Mouse (Mus musculus): Measurements from ENCODE around the gene Bag3. TPM values are rescaled to one million over a fixed set of nuclear protein-coding genes. Genes with fewer than 3 reads are reported as not detected.

Gene Bag3
- polyA plus RNA-seq, 1 experiment from 2014 or later: 11.5 TPM

DNA sequence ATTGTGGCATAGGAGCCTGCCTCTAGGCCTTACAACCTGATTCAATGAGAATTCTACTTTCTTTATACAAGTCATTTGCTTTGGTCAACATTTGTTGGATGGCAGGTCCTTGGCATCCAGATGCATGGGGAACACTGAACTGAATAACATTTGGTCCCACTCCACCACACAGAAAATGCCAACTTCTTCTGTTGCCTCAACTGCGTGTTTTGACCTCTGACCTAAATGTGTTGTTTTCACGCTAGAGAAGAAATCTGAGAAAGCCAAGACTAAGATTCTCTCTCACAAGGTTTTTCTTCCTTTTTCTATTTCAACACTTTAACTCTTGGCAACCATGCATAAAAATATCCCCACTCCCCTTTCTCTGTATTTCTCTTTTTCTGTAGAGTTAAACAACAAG is 52.4 kb downstream of the Bag3 start:
- Histone ChIP-seq H3K36me3 (replicated peaks) (no peaks in the 10 kb centered on the region), H3K27me3 (replicated peaks; ENCODE audit: low read depth, poor library complexity, severe bottlenecking) (no peaks in the 10 kb centered on the region), H3K9me3 (no peaks in the 10 kb centered on the region), H3K4me1 (peaks cover 36% of the 10 kb centered on the region), H3K4me3 (no peak overlapping the region), H3K27ac (replicated peaks) (no peak overlapping the region)
- no peak for DNase-seq (ENCODE audit: low spot score)
- 45% methylated on average over 2 of the region's 2 CpGs for WGBS

DNA sequence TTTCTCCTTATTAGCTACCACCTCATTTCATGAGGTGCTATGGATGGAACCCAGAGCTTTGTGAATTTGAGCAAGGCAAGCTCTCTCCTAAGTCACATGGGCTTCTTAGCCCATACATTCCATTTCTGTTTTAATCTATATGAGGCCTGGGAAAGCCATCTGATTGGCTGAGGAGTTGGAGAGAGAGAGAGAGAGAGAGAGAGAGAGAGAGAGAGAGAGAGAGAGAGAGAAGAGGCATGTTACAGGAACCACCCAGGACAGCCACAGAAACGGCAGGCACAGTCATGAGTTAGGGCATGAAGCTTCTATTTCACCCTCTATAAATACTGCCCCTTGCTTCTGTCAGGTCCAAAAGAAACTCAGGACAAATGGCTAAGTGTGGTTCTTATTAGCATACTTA is 54.2 kb downstream of the Bag3 start:
- Histone ChIP-seq H3K9me3 (no peaks in the 10 kb centered on the region), H3K4me1 (peaks cover 36% of the 10 kb centered on the region), H3K27me3 (replicated peaks; ENCODE audit: low read depth, poor library complexity, severe bottlenecking) (no peaks in the 10 kb centered on the region), H3K27ac (replicated peaks) (no peak overlapping the region), H3K36me3 (replicated peaks) (no peaks in the 10 kb centered on the region), H3K4me3 (no peak overlapping the region)
- 59% methylated on average over 1 of the region's 1 CpGs for WGBS
- DNase-seq (ENCODE audit: low spot score): no peak

DNA sequence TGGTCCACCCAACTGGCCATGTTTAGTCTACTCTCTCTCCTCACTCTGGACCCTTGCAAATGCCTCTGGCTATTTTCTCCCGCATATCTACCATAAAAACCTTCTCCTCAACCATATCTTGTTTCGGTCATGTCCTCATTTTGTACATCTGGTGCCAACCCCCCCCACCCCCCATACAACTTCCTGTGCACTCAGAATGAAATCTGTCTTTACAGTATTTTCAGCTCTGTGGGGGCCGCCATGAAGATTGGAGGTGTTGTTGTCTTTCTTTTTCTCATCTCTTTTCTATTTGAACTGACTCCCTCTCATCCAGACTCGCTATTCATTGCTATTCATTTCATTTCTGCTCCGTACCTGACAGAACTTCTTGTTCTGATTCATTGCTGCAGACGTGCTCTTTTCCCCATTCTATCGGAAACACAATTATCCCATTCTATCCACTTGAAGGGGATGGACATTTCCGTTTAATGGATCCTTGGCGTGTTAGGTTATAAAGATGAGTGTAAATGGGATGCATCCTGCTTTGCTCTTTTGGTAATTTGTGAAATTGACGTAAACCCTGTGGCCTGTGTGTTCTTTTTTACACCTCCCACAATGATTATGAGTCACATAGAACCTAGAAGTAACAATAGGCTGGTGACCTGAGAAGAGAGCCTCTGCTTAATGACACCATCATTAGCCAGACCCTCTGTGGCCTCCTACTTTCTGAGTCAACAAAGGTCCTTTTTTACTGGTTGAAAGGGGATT is 55.0 kb downstream of the Bag3 start:
- 69% methylated on average over 10 of the region's 10 CpGs for WGBS
- Histone ChIP-seq H3K4me1 (peaks cover 32% of the 10 kb centered on the region), H3K36me3 (replicated peaks) (no peaks in the 10 kb centered on the region), H3K27ac (replicated peaks) (no peak overlapping the region), H3K9me3 (no peaks in the 10 kb centered on the region), H3K4me3 (no peak overlapping the region), H3K27me3 (replicated peaks; ENCODE audit: low read depth, poor library complexity, severe bottlenecking) (no peaks in the 10 kb centered on the region)
- no peak for DNase-seq (ENCODE audit: low spot score)

DNA sequence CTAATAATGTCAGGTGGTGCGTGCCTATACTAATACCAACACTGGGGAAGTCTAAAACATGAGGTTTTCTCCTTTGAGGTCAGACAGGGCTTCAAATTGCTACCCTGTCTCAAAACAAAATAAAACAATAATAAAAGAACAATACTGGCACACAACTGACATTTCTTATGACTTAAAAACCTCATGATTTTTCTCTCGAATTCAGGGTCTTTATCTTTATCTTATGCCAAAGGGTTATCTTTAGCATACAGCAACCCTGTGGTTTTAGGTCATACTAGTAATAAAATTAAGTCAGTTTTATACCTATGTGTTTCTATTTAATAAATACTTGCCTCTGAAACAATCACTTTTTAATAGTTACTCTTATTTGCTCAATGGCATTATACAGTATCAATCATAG is 56.0 kb downstream of the Bag3 start:
- WGBS: 82% methylated on average over 2 of the region's 2 CpGs
- Histone ChIP-seq H3K27me3 (replicated peaks; ENCODE audit: low read depth, poor library complexity, severe bottlenecking) (no peaks in the 10 kb centered on the region), H3K27ac (replicated peaks) (no peak overlapping the region), H3K4me1 (peaks cover 26% of the 10 kb centered on the region), H3K9me3 (no peaks in the 10 kb centered on the region), H3K4me3 (no peak overlapping the region), H3K36me3 (replicated peaks) (no peaks in the 10 kb centered on the region)
- no peak for DNase-seq (ENCODE audit: low spot score)

DNA sequence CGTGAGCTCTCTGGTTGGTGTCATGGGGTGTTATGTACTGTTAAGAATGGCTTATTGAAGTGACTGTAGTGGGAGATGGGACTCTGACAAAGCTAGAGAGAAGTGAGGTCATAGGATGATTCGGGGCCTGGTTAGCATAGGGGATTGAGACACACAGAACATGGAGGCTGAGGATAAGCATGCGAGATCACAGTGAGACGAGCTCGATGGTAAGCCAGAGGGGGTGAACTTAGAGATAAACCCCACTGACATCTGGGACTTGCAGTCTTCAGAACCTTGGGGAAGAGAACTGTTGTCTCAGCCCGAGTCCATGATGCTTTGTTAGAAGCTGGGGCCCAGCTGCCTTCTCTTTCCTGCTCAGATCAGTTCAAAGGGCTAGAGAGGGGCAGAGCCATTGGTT is 56.9 kb downstream of the Bag3 start:
- no peak for DNase-seq (ENCODE audit: low spot score)
- H3K27ac ChIP-seq (replicated peaks): no peak overlapping the region
- H3K4me1 ChIP-seq: peaks cover 23% of the 10 kb centered on the region
- H3K36me3 ChIP-seq (replicated peaks): no peaks in the 10 kb centered on the region
- 89% methylated on average over 6 of the region's 6 CpGs for WGBS
- no peak overlapping the region for H3K4me3 ChIP-seq
- H3K27me3 ChIP-seq (replicated peaks; ENCODE audit: low read depth, poor library complexity, severe bottlenecking): no peaks in the 10 kb centered on the region
- H3K9me3 ChIP-seq: no peaks in the 10 kb centered on the region

DNA sequence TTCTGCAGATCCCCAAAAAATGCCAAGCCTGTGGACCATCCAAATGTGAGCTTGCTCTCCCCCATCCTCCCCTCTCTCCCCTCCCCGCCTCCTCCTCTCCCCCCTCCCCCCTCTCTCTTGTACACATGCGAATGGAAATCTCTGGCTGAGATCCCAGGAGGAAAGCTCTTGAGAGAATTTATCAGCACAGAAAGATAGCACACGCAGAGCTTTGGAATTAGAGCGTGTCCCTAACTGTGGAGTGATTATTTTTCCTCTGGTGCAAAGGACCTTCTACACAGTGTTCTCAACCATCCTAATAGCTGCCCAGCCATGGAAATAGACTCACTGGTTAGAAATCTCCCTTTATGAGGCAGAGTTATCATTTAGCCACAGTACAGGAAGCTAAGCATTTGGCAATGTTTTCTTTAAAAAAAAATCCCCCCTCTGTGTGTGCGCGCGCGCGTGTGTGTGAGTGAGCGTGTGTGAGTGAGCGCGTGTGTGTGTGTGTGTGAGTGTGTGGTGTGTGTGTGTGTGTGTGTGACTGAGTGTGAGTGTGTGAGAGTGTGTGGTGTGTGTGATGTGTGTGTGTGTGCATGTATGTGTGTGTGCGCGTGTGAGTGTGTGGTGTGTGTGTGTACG is 58.6 kb downstream of the Bag3 start:
- DNase-seq (ENCODE audit: low spot score): no peak
- Histone ChIP-seq H3K27ac (replicated peaks) (no peak overlapping the region), H3K4me1 (peaks cover 23% of the 10 kb centered on the region), H3K9me3 (no peaks in the 10 kb centered on the region), H3K27me3 (replicated peaks; ENCODE audit: low read depth, poor library complexity, severe bottlenecking) (no peaks in the 10 kb centered on the region), H3K36me3 (replicated peaks) (no peaks in the 10 kb centered on the region), H3K4me3 (no peak overlapping the region)
- WGBS: 87% methylated on average over 15 of the region's 15 CpGs

DNA sequence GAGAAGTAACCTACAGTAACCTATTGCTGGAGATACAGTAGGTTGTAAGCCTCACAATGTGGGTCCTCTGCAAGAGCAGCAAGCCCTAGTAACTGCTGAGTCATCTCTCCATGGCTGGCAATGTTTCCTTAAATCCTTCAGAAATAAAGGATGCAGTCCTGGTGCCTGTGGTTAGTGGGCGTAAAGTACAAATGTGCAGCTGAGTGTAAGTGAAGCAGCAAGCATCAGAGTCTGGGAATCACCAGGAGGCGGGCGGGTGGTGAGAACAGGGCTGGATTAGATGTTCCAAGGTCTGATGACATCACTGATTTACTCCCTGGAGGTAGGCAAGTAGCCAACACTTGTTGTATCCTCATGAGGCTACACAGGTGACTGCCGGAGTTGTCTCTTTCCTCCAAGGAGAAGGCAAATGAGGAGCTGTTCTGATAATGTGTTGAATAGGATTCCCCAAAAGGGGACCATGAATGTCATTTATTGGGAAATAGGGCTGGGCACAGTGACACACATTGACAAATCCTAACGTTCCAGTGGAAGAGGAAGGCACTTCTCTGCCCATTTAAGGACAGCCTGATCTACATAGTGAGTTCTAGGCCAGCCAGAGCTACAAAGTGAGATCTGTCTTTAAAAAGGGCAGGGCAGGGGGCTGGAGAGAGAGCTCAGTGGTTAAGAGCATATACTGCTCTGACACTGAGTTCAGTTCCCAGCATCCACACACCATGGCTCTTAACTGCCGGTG is 60.0 kb downstream of the Bag3 start:
- no peaks in the 10 kb centered on the region for H3K36me3 ChIP-seq (replicated peaks)
- 85% methylated on average over 6 of the region's 6 CpGs for WGBS
- no peaks in the 10 kb centered on the region for H3K9me3 ChIP-seq
- H3K4me3 ChIP-seq: no peak overlapping the region
- peaks cover 14% of the 10 kb centered on the region for H3K4me1 ChIP-seq
- H3K27ac ChIP-seq (replicated peaks): no peak overlapping the region
- no peaks in the 10 kb centered on the region for H3K27me3 ChIP-seq (replicated peaks; ENCODE audit: low read depth, poor library complexity, severe bottlenecking)
- DNase-seq (ENCODE audit: low spot score): no peak

DNA sequence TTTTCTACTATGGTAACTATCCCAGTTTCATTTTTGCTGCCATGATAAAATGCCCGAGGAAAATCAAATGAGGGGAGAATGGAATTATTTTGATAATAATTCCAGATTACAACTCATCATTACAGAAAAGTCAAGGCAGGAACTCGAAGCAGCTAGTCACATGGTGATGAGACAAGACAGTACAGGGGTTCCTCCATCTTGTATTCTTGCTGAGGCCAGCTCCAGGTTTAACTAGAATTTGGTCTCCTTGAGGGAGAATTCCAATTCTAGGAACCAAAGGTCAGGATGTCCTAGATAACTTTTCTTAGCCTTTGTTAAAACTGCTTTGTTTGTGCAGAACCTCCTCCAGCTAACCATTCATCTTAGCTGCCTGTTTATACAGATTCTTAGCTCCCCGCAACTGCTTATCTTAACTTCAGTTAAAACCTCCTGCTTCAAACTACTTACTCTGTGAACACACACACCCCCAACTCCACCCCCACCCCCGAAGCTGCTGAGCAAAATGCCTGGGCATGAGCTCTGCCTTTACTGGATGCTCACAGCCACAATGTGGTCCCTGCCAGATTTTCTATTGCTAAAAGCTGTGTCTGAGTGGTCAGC is 64.0 kb downstream of the Bag3 start:
- Histone ChIP-seq H3K27me3 (replicated peaks; ENCODE audit: low read depth, poor library complexity, severe bottlenecking) (no peaks in the 10 kb centered on the region), H3K27ac (replicated peaks) (no peak overlapping the region), H3K4me1 (peaks cover 21% of the 10 kb centered on the region), H3K36me3 (replicated peaks) (no peaks in the 10 kb centered on the region), H3K9me3 (no peaks in the 10 kb centered on the region), H3K4me3 (no peak overlapping the region)
- DNase-seq (ENCODE audit: low spot score): no peak
- WGBS: 75% methylated on average over 4 of the region's 4 CpGs

DNA sequence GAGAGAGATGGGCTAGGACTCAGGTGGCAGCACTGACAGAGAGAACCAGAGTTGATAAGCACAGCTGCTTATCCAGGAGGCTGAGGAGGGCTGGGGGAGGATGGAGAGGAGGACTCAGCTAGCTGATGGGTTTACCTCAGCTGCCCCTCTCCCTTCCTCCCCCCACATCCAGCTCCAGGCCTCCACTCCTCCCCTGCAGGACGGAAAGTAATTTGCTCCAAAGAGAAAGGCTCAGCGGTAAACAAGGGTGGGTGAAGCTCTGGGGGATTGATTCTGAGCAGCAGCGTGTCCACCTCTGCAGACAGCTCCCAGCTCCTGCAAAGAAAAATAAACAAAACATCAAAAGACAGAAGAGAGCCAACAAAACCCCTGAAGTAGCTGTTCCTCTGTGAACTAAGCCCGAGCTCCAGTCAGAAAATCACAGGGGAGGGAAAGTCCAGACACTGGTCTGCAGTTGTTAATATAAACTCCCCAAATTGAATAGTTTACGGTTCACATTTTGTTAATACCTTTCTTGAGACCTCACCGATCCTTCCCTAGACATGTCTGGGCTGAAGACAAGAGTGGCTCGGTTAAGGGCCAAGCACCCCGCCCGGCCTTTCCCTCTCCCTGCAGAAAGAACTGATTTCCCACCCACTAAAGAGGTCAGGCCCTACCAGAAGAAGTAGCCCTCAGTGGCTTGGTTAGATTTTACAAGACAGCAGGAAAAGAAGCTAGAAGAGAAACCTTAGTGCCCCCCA is 68.1 kb downstream of the Bag3 start:
- Histone ChIP-seq H3K36me3 (replicated peaks) (no peaks in the 10 kb centered on the region), H3K4me1 (peaks cover 29% of the 10 kb centered on the region), H3K4me3 (0 out of 2 replicates have a peak overlapping the region, but pooled peaks have one; percentile 24), H3K27me3 (replicated peaks; ENCODE audit: low read depth, poor library complexity, severe bottlenecking) (no peaks in the 10 kb centered on the region), H3K27ac (replicated peaks) (peak overlapping the region; percentile 77), H3K9me3 (no peaks in the 10 kb centered on the region)
- WGBS: 5% methylated on average over 9 of the region's 9 CpGs
- peak; percentile 68 for DNase-seq (ENCODE audit: low spot score)

DNA sequence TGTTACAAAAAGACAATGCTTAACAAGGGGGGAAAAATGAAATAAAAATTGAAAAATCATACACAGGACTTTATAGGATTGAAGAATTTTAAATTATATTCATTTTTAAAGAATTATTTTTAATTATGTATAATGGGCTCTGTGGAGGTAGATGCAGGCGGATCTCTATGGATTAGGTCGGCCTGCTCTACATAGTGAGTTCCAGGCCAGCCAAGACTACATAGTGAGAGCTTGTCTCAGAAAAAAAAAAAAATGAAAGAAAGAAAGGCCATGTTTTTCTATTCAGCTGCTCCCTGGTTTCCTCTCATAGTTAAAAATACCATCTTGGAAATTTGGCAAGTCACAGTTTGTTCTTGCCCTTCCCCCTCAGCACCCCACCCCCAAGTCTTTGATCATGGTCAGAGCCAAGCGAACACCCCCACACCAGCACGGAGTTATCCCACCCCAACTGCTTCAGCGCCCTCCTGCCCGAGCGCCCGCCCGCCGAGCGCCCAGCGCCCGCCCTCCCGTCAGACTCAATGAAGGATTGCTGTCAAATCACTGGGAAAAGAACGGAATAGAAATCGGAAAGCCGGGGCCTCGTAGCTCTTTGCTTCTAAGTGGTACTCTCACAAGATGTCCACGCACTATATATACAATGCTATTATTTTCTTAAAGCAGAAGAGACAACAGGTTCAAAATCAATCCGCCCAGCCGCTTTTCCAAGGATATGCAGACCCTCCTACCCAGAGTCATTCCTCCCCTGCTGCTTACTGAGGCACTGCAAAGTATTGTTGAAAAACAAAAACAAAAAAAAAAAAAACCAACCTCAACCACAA is 68.9 kb downstream of the Bag3 start:
- peak overlapping the region; percentile 77 for H3K27ac ChIP-seq (replicated peaks)
- H3K4me3 ChIP-seq: peak overlapping the region; percentile 50
- H3K4me1 ChIP-seq: peaks cover 29% of the 10 kb centered on the region
- no peaks in the 10 kb centered on the region for H3K27me3 ChIP-seq (replicated peaks; ENCODE audit: low read depth, poor library complexity, severe bottlenecking)
- peaks cover 5% of the 10 kb centered on the region; the same call in 1 of the 2 replicates for H3K9me3 ChIP-seq
- DNase-seq (ENCODE audit: low spot score): peak; percentile 61
- 6% methylated on average over 21 of the region's 21 CpGs for WGBS
- no peaks in the 10 kb centered on the region for H3K36me3 ChIP-seq (replicated peaks)

DNA sequence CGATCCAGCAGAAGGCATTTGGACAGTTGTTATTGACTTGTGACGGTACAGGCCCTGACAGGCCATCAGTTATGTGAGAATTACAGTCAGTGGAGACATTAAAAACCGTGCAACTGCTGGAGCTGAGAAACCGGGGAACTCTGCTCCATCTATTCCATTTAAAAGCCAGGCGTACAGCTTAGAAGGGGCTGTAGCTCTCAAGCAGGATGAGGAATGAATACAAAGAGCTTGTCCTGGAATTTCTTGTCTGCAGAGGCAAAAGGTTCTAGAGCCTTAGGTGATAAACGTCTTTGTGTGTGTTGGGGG is 69.5 kb downstream of the Bag3 start:
- peak overlapping the region; percentile 77 for H3K27ac ChIP-seq (replicated peaks)
- H3K36me3 ChIP-seq (replicated peaks): no peaks in the 10 kb centered on the region
- 8% methylated on average over 6 of the region's 6 CpGs for WGBS
- H3K9me3 ChIP-seq: peaks cover 5% of the 10 kb centered on the region; the same call in 1 of the 2 replicates
- no peaks in the 10 kb centered on the region for H3K27me3 ChIP-seq (replicated peaks; ENCODE audit: low read depth, poor library complexity, severe bottlenecking)
- H3K4me1 ChIP-seq: peaks cover 29% of the 10 kb centered on the region
- peak; percentile 14 for DNase-seq (ENCODE audit: low spot score)
- H3K4me3 ChIP-seq: peak overlapping the region; percentile 50

Data from embryonic facial prominence, embryonic 10.5 days (tissue).